Mouse (Mus musculus) ES-E14 (cell line): ENCODE results near the gene Cd3g.

Source experiments
- CHD2 ChIP-seq: IDR thresholded peaks from 2 replicates; pipeline ENCODE4 v1.6.1; 2014; ENCODE audit warnings: mild to moderate bottlenecking, low read depth, low read length, inconsistent platforms
- MAFK ChIP-seq: IDR thresholded peaks from 2 replicates; pipeline ENCODE4 v1.6.1; 2014; ENCODE audit warnings: mild to moderate bottlenecking, low read depth, low read length, inconsistent platforms; ENCODE audit not compliant: insufficient read depth
- ZNF384 ChIP-seq: IDR thresholded peaks from 2 replicates; pipeline ENCODE4 v1.6.1; 2012; ENCODE audit warnings: low read depth, low read length, inconsistent platforms

GRCm38 (mm10) chr9:45010461-45010860 lies 30.2 kb upstream of the Cd3g start:
- TF ChIP-seq ZNF384 (no peak), CHD2 (no peak), MAFK (no peak)
